Mouse (Mus musculus) adrenal gland, adult 18-20 months (tissue): ENCODE measurements around the gene Naa20. TPM values are rescaled to one million over a fixed set of nuclear protein-coding genes. Genes with fewer than 3 reads are reported as not detected.

Source experiments
- DNase-seq, 2 experiments: peaks; one replicate each; pipeline ENCODE4 v3.0.0; 2021 to 2022; ENCODE audit warnings: low spot score in 2 of 2
- microRNA-seq, 2 experiments: library from miRNA; unstranded; fragments of <30 nt; microRNA quantifications; one replicate each; pipeline ENCODE4 v1.2.0; 2021; ENCODE audit warnings: borderline number of aligned reads in 2 of 2
- total RNA-seq, 2 experiments: library from RNA; stranded (reverse); gene quantifications; 1 replicate in 1 of 2; 2 replicates in 1 of 2; pipeline ENCODE4 v1.2.3; 2021

Gene Naa20
- total RNA-seq, 2 experiments from 2014 or later: 50.6 to 59.5 TPM

DNA sequence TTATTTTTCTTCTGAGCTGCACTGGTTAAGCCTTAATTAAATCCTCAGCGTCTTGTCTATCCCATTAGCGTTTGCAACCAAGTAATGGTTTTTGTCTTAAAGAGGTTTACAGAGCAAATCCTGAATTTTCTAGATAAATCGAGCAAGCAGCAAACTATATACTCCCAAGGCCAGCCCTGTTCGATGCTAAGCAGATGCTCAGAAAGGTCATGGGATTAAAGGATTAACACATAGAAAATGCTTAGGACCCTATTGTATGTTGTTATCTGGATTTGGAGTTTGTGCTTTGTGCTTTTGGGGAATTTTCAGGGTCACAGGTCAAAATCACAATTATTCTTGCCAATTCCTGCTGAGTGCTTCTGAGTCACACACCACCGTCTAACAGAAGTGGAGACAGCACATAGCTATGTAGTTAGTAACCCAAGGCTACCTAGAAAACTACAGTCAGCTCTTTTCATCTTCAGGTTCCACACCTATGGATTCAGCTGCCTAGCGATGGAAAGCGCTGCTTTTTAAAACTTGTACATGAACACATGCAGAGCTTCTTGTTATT is 46.6 kb downstream of the Naa20 start:
- no peak for DNase-seq

DNA sequence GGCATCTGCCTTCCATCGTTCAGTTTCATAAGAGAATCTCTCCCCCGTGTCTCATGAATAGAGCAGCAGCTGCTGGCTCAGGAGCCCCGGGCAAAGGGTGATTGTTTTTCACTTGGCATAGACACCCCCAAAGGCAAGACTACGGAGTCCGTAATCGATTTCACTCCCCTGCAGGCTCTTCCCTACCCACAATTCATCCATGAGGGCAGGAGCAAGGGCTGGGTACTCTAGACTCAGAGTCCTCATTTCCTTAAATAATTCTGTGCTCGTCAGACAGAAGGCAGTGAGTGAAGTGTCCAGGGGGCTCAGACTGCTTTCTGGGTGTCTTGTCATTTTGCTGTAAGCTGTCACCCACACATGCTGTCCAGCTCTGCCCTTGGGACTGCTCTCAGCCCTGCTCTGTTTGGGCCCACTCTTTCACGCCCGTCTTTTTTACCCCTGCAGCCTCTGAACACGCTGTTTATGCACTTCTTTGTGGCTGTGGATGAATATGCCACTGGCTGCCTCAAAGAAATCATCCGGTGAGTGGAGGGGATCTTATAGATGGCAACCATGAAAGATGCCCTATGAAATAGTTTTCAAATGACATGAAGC is 47.7 kb downstream of the Naa20 start:
- no peak for DNase-seq

DNA sequence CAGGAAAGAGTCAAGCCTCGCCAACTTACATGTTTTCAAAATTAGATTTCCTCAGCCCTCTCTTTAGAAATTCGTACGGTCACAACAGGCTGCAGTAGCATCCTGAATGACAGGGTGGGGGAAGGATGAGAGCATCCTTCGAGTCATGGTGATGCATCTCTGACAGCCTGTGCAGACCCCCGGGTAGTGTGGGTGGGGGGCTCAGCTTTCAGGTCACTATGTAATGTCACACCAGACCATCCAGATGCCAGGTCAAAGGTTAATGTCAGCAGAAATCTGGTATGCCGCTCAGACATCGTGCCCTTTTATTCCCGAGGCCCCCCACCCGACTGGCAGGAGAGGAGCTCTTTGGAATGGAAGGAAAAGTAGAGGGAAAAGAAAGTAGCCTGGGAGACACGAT is 48.3 kb downstream of the Naa20 start:
- DNase-seq: no peak

DNA sequence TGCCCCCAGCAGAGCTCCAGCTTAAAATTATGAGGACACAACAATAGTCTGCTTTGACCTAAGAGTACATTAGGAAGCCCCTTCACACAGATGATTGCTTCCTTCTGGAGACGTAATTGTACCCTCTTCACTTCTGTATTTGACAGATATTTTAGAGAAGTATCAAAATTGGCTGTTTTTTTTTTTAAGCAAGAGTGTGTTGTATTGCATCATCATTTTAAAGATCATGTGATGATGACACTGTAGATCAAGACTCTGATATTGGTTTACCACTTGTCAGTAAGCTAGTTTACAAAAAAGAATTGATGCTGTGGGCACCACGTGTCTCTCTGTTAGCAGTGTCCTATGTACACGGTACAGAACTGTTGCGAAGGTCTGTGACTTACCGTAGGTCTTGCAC is 50.8 kb downstream of the Naa20 start:
- no peak for DNase-seq

DNA sequence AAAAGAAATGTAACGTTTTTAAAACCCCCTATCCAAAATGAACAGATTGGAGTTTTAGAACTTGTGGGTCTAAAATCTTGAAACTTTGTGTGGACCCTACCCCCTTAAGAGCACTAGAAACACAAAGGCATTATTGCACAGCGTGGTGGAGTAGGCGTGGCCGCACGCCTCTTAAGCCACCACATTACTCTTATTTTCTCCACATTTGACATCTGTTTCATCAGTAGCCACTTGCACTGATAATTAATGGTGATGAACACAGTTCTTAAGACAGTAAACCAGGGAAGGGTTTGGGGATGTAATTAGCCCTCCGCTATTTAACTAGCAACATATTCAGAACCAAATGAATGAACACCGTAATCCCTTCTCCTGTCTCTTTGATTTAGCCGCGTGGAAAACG is 53.9 kb downstream of the Naa20 start:
- DNase-seq: no peak

DNA sequence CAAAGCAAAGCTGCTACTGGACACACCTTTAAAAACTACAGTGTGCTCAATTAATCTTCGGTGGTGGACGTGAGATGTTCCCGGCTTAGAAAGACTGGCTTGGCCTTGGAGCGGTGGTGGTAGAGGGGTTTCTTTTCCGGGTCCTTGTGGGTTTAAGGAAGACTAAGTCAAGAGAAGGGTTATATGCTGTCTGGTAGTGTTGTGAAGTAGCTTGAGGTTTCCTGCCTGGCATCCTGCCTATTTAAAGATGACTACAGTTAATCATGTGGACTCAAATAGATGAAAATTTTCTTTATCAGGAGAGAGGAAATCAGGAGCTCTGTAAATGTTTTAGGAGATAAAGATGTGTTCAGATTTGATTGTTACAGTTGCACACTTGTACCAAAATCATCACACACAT is 54.4 kb downstream of the Naa20 start:
- DNase-seq: no peak

DNA sequence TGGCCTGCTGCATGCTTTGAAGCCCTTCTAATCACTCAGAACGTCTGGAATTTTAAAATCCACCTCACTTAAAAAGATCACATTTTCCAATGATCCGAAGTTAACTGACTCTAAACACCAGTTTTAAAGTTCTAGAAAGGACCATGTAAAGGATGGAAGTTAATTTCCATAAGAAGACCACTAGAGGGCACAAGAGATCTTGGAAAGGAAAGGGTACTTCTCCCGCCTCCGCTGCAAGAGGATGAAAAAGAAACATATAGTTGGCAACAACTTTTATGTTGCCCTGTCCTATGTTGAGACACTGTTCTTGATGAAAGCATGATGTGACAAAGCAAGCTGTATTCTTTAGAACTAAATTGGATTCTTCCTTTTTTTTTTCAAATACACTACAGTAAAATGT is 55.6 kb downstream of the Naa20 start:
- no peak for DNase-seq

DNA sequence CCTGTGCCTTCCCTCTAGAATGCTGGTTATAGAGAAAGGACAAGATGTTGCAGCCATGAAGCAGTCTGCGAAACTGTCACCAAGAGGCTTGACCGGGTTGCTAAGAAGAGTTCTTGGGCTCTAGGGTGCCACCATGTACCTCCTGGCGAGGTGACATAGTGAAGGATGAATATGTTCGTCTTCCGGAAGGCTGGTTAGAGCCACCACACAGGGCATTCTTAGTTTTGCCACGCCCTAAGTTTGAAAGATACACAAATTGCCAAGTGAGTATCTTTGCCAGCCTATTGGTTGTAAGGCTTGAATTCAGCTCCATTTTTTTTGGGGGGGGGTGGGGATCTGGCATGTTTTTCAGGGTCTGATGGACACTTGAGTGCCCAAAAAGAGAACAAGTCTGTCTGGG is 56.2 kb downstream of the Naa20 start:
- DNase-seq: no peak

DNA sequence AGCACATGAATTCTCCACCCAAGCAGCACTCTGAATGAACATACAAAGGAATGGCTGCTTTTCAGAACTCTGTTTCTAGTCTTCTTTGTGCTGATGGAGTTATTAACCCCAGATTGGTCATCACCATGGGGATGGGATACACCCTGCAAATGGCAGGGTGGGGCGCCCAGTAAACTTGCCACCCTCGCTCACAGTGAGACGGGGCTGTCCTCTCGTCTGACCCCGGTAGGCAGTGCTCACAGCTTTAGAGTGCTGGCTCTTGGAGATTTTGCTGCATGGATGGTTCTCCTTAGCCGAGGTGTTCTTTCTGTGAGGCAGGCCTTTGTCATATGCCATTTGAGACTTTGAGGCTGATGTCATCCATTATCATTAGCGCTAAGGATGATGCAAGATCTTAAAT is 56.7 kb downstream of the Naa20 start:
- no peak for DNase-seq

DNA sequence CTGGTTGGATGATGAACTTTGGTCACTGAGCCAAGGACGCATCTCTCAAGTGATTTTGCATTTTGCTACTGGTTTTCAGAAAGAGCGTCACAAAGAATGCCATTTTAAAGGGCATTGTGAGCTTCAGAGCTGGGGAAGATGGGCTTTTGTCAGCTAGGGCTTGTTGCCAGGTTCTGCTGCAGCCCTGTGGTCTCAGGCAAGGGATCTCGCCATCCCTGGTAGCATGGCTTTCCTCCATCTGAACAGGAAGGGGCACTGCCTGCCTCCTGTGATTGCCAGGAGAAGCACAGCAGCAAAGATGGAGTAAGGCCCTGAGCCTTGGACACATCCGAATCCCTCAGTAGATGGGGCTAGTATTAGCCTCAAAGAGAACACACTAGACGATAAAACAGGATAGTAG is 60.0 kb downstream of the Naa20 start:
- no peak for DNase-seq

Small RNA genes within 50 kb of the gene (microRNA-seq; reads per million reads assigned to microRNA genes)
- 0 reads per million in 2 experiments for gene Gm25026

Other genes starting within 250 kb of the Naa20 start
- 10 to 100 TPM; 25.2 to 31.4 TPM for gene Rin2, start 226.9 kb upstream of the Naa20 start, total RNA-seq
- 10 to 100 TPM; 27.2 to 30.4 TPM for gene Cfap61, start 32.7 kb downstream of the Naa20 start, total RNA-seq
- 10 to 100 TPM; 22.4 to 22.6 TPM for gene Crnkl1, start 32.9 kb downstream of the Naa20 start, total RNA-seq